8 mouse cellular contexts compared by ENCODE assay signal in genomic region chr5:52476292-52476701, GRCm38 (mm10). TPM values are rescaled to one million over a fixed set of nuclear protein-coding genes. Genes with fewer than 3 reads are reported as not detected.
DNase-seq lines count a peak whose midpoint lies in the region; ATAC-seq and TF ChIP-seq lines count a peak whose summit lies in the region.

No protein-coding gene starts in this region.

- DNase-seq in B cell, adult 2 months = peak; percentile 14 to 17
- peak; percentile 69 to 74 for DNase-seq in cerebellum, adult 2 months
- peak; percentile 60 for DNase-seq in forelimb bud, embryonic 11.5 days (ENCODE audit: low read depth, low spot score)
- peak; percentile 84 to 86 for DNase-seq in heart, postnatal 36 days
- peak; percentile 59 to 62 for DNase-seq in layer of hippocampus, adult 18-20 months (ENCODE audit: low spot score in 2 of 2)
- peak; percentile 85 for DNase-seq in liver, postnatal 0 days
- DNase-seq in testis, postnatal 10 days (ENCODE audit: low spot score) = peak; percentile 82

- no peak for TF ChIP-seq EP300 in liver, postnatal 0 days (IDR thresholded peaks at IDR 0.05; ENCODE audit: low read depth)

- no peaks in the 10 kb centered on the region for H3K27me3 ChIP-seq in cerebellum, adult 2 months (ENCODE audit: control insufficient read depth, insufficient read depth, low read length)
- H3K27me3 ChIP-seq in liver, postnatal 0 days (ENCODE audit: insufficient read depth, low read length) = no peaks in the 10 kb centered on the region
- 0 out of 2 replicates have a peak, but pooled peaks cover 3% of the 10 kb centered on the region for H3K27me3 ChIP-seq in neural tube, embryonic 15.5 days (replicated peaks)

- intact Hi-C loops in heart, postnatal 36 days (cut with DNase I) = loop anchor here (10.0 kb wide), 1 partner anchor 359 kb away; the partner anchor contains the start of gene Anapc4

- H3K4me2 ChIP-seq in liver, postnatal 0 days (ENCODE audit: low read depth, low read length) = peak overlapping the region; percentile 73
- H3K4me2 ChIP-seq in neural tube, embryonic 15.5 days = peak overlapping the region; percentile 85

- H3K9ac ChIP-seq in liver, postnatal 0 days (replicated peaks) = peak overlapping the region; percentile 27; the same call in 1 of the 2 replicates
- H3K9ac ChIP-seq in neural tube, embryonic 15.5 days (replicated peaks) = peak overlapping the region; percentile 56

- no peak for TF ChIP-seq CTCF in cerebellum, adult 2 months (IDR thresholded peaks at IDR 0.05; ENCODE audit: borderline replicate concordance, insufficient read depth, low read depth, low read length)
- peak; percentile 9; the same call in 1 of the 2 replicates for TF ChIP-seq CTCF in liver, postnatal 0 days (IDR thresholded peaks at IDR 0.05; ENCODE audit: low read depth)

- no peak overlapping the region for H3K27ac ChIP-seq in cerebellum, adult 2 months (ENCODE audit: insufficient read depth, low read length)
- H3K27ac ChIP-seq in liver, postnatal 0 days (ENCODE audit: low read depth) = peak overlapping the region; percentile 69
- H3K27ac ChIP-seq in neural tube, embryonic 15.5 days (replicated peaks) = peak overlapping the region; percentile 69

- peak; percentile 84 for ATAC-seq in liver, postnatal 0 days
- peak; percentile 74 for ATAC-seq in neural tube, embryonic 15.5 days (ENCODE audit: low FRiP score)

- WGBS in cerebellum, adult 2 months = under 1% methylated on average over 23 of the region's 23 CpGs
- under 1% methylated on average over 23 of the region's 23 CpGs for WGBS in liver, postnatal 0 days (ENCODE audit: insufficient replicate concordance)
- WGBS in neural tube, embryonic 15.5 days = under 1% methylated on average over 23 of the region's 23 CpGs

- peak overlapping the region; percentile 45 for H3K4me3 ChIP-seq in cerebellum, adult 2 months (replicated peaks; ENCODE audit: insufficient read depth, low read depth, low read length)
- peak overlapping the region; percentile 36 for H3K4me3 ChIP-seq in liver, postnatal 0 days (ENCODE audit: low read depth, low read length)
- H3K4me3 ChIP-seq in neural tube, embryonic 15.5 days (replicated peaks) = peak overlapping the region; percentile 49

- peaks cover 3% of the 10 kb centered on the region; the same call in 1 of the 2 replicates for H3K9me3 ChIP-seq in liver, postnatal 0 days (ENCODE audit: low read length)
- H3K9me3 ChIP-seq in neural tube, embryonic 15.5 days (replicated peaks) = no peaks in the 10 kb centered on the region

- no peaks in the 10 kb centered on the region for H3K36me3 ChIP-seq in liver, postnatal 0 days (replicated peaks; ENCODE audit: insufficient read depth, low read length)
- H3K36me3 ChIP-seq in neural tube, embryonic 15.5 days = no peaks in the 10 kb centered on the region

- H3K4me1 ChIP-seq in cerebellum, adult 2 months (ENCODE audit: control insufficient read depth, insufficient read depth, low read length) = no peaks in the 10 kb centered on the region
- peaks cover 9% of the 10 kb centered on the region; the same call in 1 of the 2 replicates for H3K4me1 ChIP-seq in liver, postnatal 0 days (ENCODE audit: insufficient read depth)
- peaks cover 21% of the 10 kb centered on the region for H3K4me1 ChIP-seq in neural tube, embryonic 15.5 days

- TF ChIP-seq POLR2A in cerebellum, adult 2 months (IDR thresholded peaks at IDR 0.05; ENCODE audit: borderline replicate concordance, insufficient read depth, low read length) = no peak

RNA-seq across cellular contexts. Expression of gene Ccdc149, which starts 5.0 kb away (rescaled TPM):
- 29.0 and 30.4 TPM in 2 replicates for polyA plus RNA-seq in cerebellum, adult 2 months (2012; rRNA removed)
- 1 to 10 TPM; 6.5 to 7.4 TPM for total RNA-seq in heart, postnatal 36 days (2021)
- total RNA-seq in layer of hippocampus, adult 18-20 months (2021) = 10 to 100 TPM; 76.7 to 82.8 TPM
- polyA plus RNA-seq in liver, postnatal 0 days (2015; fragmentation: Nextera tagmentation; extraction: Ambion mirVana) = 0.89 and 0.98 TPM in 2 replicates
- 10.5 and 11.1 TPM in 2 replicates for polyA plus RNA-seq in neural tube, embryonic 15.5 days (2015; fragmentation: Nextera tagmentation; extraction: Ambion mirVana)

Comparison
In these comparisons a context has a peak if more than half of its experiments do, and no peak if none do; other contexts are left out.
1. DNase-seq: peak in every context shown above with its lines; median percentile 85 in heart, postnatal 36 days; 85 in liver, postnatal 0 days; 82 in testis, postnatal 10 days; 72 in cerebellum, adult 2 months; 60 in layer of hippocampus, adult 18-20 months; 60 in forelimb bud, embryonic 11.5 days; 16 in B cell, adult 2 months.